Mouse (Mus musculus) stomach, postnatal 0 days (tissue): ENCODE measurements at regions not wholly inside any gene's neighbourhood (a gene's known extent, or its start where the extent isn't known, plus 50 kb on each side); places are given as distances from the start of the nearest gene placed in this dataset.

Source experiments
- CTCF ChIP-seq: IDR thresholded peaks from 2 replicates; pipeline ENCODE4 v1.5.1; 2016; ENCODE audit warnings: antibody characterized with exemption, low read depth, mild to moderate bottlenecking, moderate library complexity
- EP300 ChIP-seq: optimal IDR thresholded peaks from 2 replicates; pipeline ENCODE3; 2016; ENCODE audit warnings: antibody characterized with exemption

- TF ChIP-seq CTCF (no peak), EP300 (no peak)
Measured at GRCm38 (mm10) chr13:111943392-111944088, 134.7 kb upstream of the Map3k1 start.
